In the genomic region with DNA sequence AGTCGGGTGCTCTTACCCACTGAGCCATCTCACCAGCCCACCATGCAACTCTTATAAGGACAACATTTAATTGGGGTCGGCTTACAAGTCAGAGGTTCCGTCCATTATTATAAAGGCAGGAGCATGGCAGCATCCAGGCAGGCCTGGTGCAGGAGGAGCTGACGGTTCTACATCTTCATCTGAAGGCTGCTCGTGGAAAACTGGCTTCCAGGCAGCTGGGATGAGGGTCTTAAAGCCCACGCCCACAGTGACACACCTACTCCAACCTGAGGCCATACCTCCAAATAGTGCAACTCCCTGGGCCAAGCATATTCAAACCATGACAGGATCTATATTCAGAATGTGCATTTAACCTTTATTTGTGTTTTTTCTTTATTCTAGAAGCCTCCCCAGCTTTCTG, we compare ENCODE assay signal across 8 mouse cellular contexts.
"Had no signal": no experiment of that assay in that cellular context is flagged by ENCODE, and none has a peak within 500 bp of the region (broad histone marks: within the 10 kb centered on the region; RNA-seq: fewer than 3 reads in every experiment).

No protein-coding gene starts in this region.

- DNase-seq: liver, postnatal 0 days; lung, adult 2 months; lung, postnatal 14 days; lung, postnatal 36 days; right cerebral cortex, postnatal 14 days; thymus, adult 2 months; thymus, postnatal 25 days; thymus, postnatal 4 days had no signal
